Mouse (Mus musculus): Measurements from ENCODE around the gene Zfp385a.

GRCm38 (mm10) chr15:103361269-103361668 lies 21.4 kb upstream of the Zfp385a start:
- TF ChIP-seq MYOG (IDR thresholded peaks at IDR 0.05; ENCODE audit: control insufficient read depth in 1 of 3, insufficient read depth in 1 of 3, insufficient read length in 2 of 3, low read depth in 2 of 3) (no peak), POLR2A (IDR thresholded peaks at IDR 0.05; ENCODE audit: insufficient read length, low read depth) (no peak), MAX (IDR thresholded peaks at IDR 0.05; ENCODE audit: low read depth) (no peak), USF1 (IDR thresholded peaks at IDR 0.05; ENCODE audit: low read depth) (no peak), POLR2AphosphoS2 (IDR thresholded peaks at IDR 0.05; ENCODE audit: insufficient read length, low read depth) (no peak), TCF12 (IDR thresholded peaks at IDR 0.05; ENCODE audit: insufficient read depth, poor library complexity, severe bottlenecking) (no peak), MYOD1 (IDR thresholded peaks at IDR 0.05; ENCODE audit: control insufficient read depth in 1 of 3, insufficient read length in 2 of 3, low read depth in 2 of 3) (no peak), CEBPB (IDR thresholded peaks at IDR 0.05; ENCODE audit: insufficient read depth, poor library complexity, severe bottlenecking) (no peak)

Measured in myocyte (in vitro differentiated cells).